Mouse (Mus musculus) kidney, postnatal 14 days (tissue): ENCODE results near the gene Cep170b.

Experiments
- DNase-seq: peaks from one replicate; pipeline ENCODE4 v3.0.0; 2022; ENCODE audit warnings: mixed read lengths

Cep170b gene

GRCm38 (mm10) chr12:112720216-112720615 is at the start of gene Cep170b:
Gene Cep170b, plus strand, starts transcription at chr12:112720455.
- peak; percentile 44 for DNase-seq

GRCm38 (mm10) chr12:112670718-112671393 is 49.4 kb upstream of the Cep170b start:
- DNase-seq, result peak; percentile 33

- DNase-seq, result no peak
These were observed 48.4 kb upstream of the Cep170b start for GRCm38 (mm10) chr12:112671891-112672290.

GRCm38 (mm10) chr12:112672744-112673575 is 47.3 kb upstream of the Cep170b start:
- peak; percentile 38 for DNase-seq

- DNase-seq, result peak; percentile 73
These were observed 46.6 kb upstream of the Cep170b start for GRCm38 (mm10) chr12:112673576-112674091.

GRCm38 (mm10) chr12:112674132-112675011 is 45.9 kb upstream of the Cep170b start, which contains the start of gene Akt1:
Gene Akt1, minus strand, starts transcription at chr12:112674884.
- DNase-seq, result peak; percentile 77

GRCm38 (mm10) chr12:112675245-112676035 is 44.8 kb upstream of the Cep170b start:
- peak; percentile 88 for DNase-seq

GRCm38 (mm10) chr12:112677076-112677475 is 43.2 kb upstream of the Cep170b start:
- DNase-seq, result peak; percentile 34

GRCm38 (mm10) chr12:112677943-112678554 is 42.2 kb upstream of the Cep170b start:
- DNase-seq, result no peak

- peak; percentile 81 for DNase-seq
These were observed 41.7 kb upstream of the Cep170b start, which contains the start of gene Zbtb42 for GRCm38 (mm10) chr12:112678555-112679026. Gene Zbtb42, plus strand, starts transcription at chr12:112678828.

GRCm38 (mm10) chr12:112679027-112679996 is 40.9 kb upstream of the Cep170b start:
- peak; percentile 63 for DNase-seq

- no peak for DNase-seq
These were observed 36.9 kb upstream of the Cep170b start for GRCm38 (mm10) chr12:112683351-112683750.

GRCm38 (mm10) chr12:112688458-112688857 is 31.8 kb upstream of the Cep170b start:
- no peak for DNase-seq

- DNase-seq, result peak; percentile 97
These were observed 26.8 kb upstream of the Cep170b start for GRCm38 (mm10) chr12:112693185-112694126.

GRCm38 (mm10) chr12:112694127-112694475 is 26.2 kb upstream of the Cep170b start:
- no peak for DNase-seq

- DNase-seq, result no peak
These were observed 23.3 kb upstream of the Cep170b start for GRCm38 (mm10) chr12:112696806-112697425.

GRCm38 (mm10) chr12:112700522-112700921 is 19.7 kb upstream of the Cep170b start:
- DNase-seq, result no peak
